Mouse (Mus musculus) brain, embryonic 14.5 days (tissue): ENCODE results near the gene Hyal3.

Experiments
- CTCF ChIP-seq: fragments of 200-500 bp; IDR thresholded peaks from 2 replicates; pipeline ENCODE4 v1.5.1; 2012; ENCODE audit warnings: inconsistent platforms, mild to moderate bottlenecking, moderate library complexity, borderline replicate concordance; ENCODE audit not compliant: insufficient read depth, insufficient read length; ENCODE audit errors: extremely low read depth
- POLR2A ChIP-seq: fragments of 200-500 bp; IDR thresholded peaks from 2 replicates; pipeline ENCODE4 v1.6.1; 2012; ENCODE audit warnings: mild to moderate bottlenecking, inconsistent platforms, borderline replicate concordance; ENCODE audit not compliant: poor library complexity, insufficient read depth, insufficient read length, severe bottlenecking; ENCODE audit errors: extremely low read depth

GRCm38 (mm10) chr9:107602068-107602648 is 21.5 kb downstream of the Hyal3 start:
- TF ChIP-seq CTCF: peak; percentile 100
- no peak for TF ChIP-seq POLR2A
